Mouse (Mus musculus): Measurements from ENCODE around the gene Btbd9.
A peak's percentile ranks its signal among the peaks of the same experiment; 100 is the strongest.

The Btbd9 gene

GRCm38 (mm10) chr17:30597786-30598185 lies 21.5 kb upstream of the Btbd9 start:
- no peak for DNase-seq

GRCm38 (mm10) chr17:30594846-30595245 lies 18.6 kb upstream of the Btbd9 start:
- DNase-seq, result no peak

- no peak for DNase-seq
These were observed 18.1 kb upstream of the Btbd9 start for GRCm38 (mm10) chr17:30594407-30594806.

- peak; percentile 82 for DNase-seq
These were observed 14.3 kb upstream of the Btbd9 start for GRCm38 (mm10) chr17:30590417-30591198.

- DNase-seq, result no peak
These were observed 7.1 kb upstream of the Btbd9 start for GRCm38 (mm10) chr17:30583258-30584001.

- no peak for DNase-seq
These were observed 6.0 kb upstream of the Btbd9 start for GRCm38 (mm10) chr17:30582313-30582712.

- DNase-seq, result no peak
These were observed 4.9 kb upstream of the Btbd9 start for GRCm38 (mm10) chr17:30581201-30581600.

- DNase-seq, result no peak
These were observed 4.5 kb upstream of the Btbd9 start for GRCm38 (mm10) chr17:30580781-30581180.

- no peak for DNase-seq
These were observed 658 bp upstream of the Btbd9 start for GRCm38 (mm10) chr17:30576946-30577345.

GRCm38 (mm10) chr17:30575121-30575904 lies 975 bp downstream of the Btbd9 start:
- DNase-seq, result peak; percentile 41

- DNase-seq, result no peak
These were observed 1.6 kb downstream of the Btbd9 start for GRCm38 (mm10) chr17:30574783-30575075.

GRCm38 (mm10) chr17:30573990-30574782 lies 2.1 kb downstream of the Btbd9 start:
- DNase-seq, result peak; percentile 38

- DNase-seq, result no peak
These were observed 5.3 kb downstream of the Btbd9 start for GRCm38 (mm10) chr17:30570971-30571370.

- DNase-seq, result peak; percentile 88
These were observed 6.1 kb downstream of the Btbd9 start for GRCm38 (mm10) chr17:30570173-30570572.

GRCm38 (mm10) chr17:30568473-30568872 lies 7.8 kb downstream of the Btbd9 start:
- no peak for DNase-seq

- no peak for DNase-seq
These were observed 11.3 kb downstream of the Btbd9 start for GRCm38 (mm10) chr17:30564971-30565370.

GRCm38 (mm10) chr17:30564407-30564806 lies 11.9 kb downstream of the Btbd9 start:
- DNase-seq, result no peak

GRCm38 (mm10) chr17:30563484-30564075 lies 12.7 kb downstream of the Btbd9 start:
- DNase-seq, result no peak

- no peak for DNase-seq
These were observed 13.5 kb downstream of the Btbd9 start for GRCm38 (mm10) chr17:30562770-30563169.

GRCm38 (mm10) chr17:30559536-30559935 lies 16.8 kb downstream of the Btbd9 start:
- peak; percentile 92 for DNase-seq

GRCm38 (mm10) chr17:30558623-30559022 lies 17.7 kb downstream of the Btbd9 start:
- DNase-seq, result no peak

- DNase-seq, result no peak
These were observed 19.8 kb downstream of the Btbd9 start for GRCm38 (mm10) chr17:30556512-30556911.
